Mouse (Mus musculus): ENCODE data around the gene Acox2.

GRCm38 (mm10) chr14:8233252-8233651, 25.9 kb downstream of the Acox2 start:
- TF ChIP-seq CTCF (IDR thresholded peaks at IDR 0.05; ENCODE audit: control insufficient read depth, insufficient read depth, insufficient read length): no peak
- TF ChIP-seq MAX (IDR thresholded peaks at IDR 0.05): no peak
- TF ChIP-seq CEBPB (IDR thresholded peaks at IDR 0.05; ENCODE audit: low read depth): no peak
